Mouse (Mus musculus): ENCODE results near the gene Svs6. TPM values are rescaled to one million over a fixed set of nuclear protein-coding genes. Genes with fewer than 3 reads are reported as not detected.
"Not testable (repeated sequence)": the region's sequence is repeated elsewhere in the genome, so short reads cannot be mapped to it uniquely, and the experiment has no call there.

The Svs6 gene
- polyA plus RNA-seq (2012; rRNA removed) (not detected in 2 replicates), polyA plus RNA-seq (2014; fragmentation: Nextera tagmentation; extraction: Ambion mirVana) (not detected in 2 replicates)

DNA sequence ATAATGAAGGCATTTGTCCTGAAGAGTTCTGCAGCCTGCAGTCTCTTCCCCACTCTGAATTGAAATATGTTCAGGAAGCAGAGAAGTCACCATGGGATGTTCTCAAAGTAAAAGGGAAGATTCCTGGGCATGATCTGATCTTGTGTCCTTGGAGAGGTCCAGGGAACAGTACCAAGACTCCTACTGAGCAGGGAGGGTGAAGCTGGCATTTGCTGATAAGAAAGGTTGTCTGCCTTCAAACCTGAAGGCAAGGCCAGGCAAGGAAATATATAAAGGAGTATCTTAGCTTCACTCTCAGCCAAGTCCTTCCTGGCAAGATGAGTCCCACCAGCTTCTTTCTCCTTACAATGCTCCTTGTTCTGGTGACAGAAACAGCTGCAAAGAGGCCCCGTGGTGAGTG lies at the start of gene Svs6:
Svs6 (plus strand) TSS at position 301 of the 400 bp plus-strand sequence.
- H3K9me3 ChIP-seq (ENCODE audit: control insufficient read depth, low read length); H3K27ac ChIP-seq (replicated peaks; ENCODE audit: low read depth, low read length); H3K4me3 ChIP-seq (replicated peaks; ENCODE audit: low read length); H3K27me3 ChIP-seq (ENCODE audit: control insufficient read depth, insufficient read depth, low read length); DNase-seq (ENCODE audit: low spot score); ATAC-seq (ENCODE audit: low FRiP score, low read depth); H3K4me2 ChIP-seq (replicated peaks; ENCODE audit: low read depth, low read length, severe bottlenecking); H3K9ac ChIP-seq (ENCODE audit: low read depth, low read length, severe bottlenecking); H3K4me1 ChIP-seq (ENCODE audit: control insufficient read depth, insufficient read depth, low read length); H3K36me3 ChIP-seq (ENCODE audit: control insufficient read depth, insufficient read depth, low read length): not testable (repeated sequence)
- 92% methylated on average over 1 of the region's 1 CpGs for WGBS

DNA sequence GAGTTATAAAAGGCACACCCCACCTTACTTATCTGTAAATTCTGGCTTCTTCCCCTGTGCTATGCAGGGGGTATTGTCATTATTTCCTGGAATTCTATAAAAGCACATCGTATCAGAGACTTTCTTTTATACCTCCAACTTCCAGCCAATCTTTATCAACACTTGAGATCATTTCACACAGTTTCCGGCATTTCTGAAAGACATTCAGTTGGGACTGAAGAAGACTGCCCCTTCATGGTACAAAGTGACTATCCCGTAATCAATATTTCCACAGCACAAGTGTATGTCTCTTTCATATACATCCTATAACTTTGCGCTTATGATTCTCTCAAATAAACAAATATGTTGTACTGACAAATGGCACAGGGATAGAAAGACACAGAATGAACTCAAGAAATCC lies 38.2 kb upstream of the Svs6 start, which contains the start of gene Svs4:
Svs4 (minus strand) TSS at position 101 of the 400 bp plus-strand sequence.
- 91% methylated on average over 4 of the region's 4 CpGs for WGBS
- H3K4me2 ChIP-seq (replicated peaks; ENCODE audit: low read depth, low read length, severe bottlenecking), result no peak within 1 kb of the TSS
- no peak within 1 kb of the TSS for H3K4me3 ChIP-seq (replicated peaks; ENCODE audit: low read length)
- no peaks in the 10 kb centered on the region for H3K36me3 ChIP-seq (ENCODE audit: control insufficient read depth, insufficient read depth, low read length)
- no peak within 1 kb of the TSS for H3K9ac ChIP-seq (ENCODE audit: low read depth, low read length, severe bottlenecking)
- no peaks in the 10 kb centered on the region for H3K4me1 ChIP-seq (ENCODE audit: control insufficient read depth, insufficient read depth, low read length)
- H3K9me3 ChIP-seq (ENCODE audit: control insufficient read depth, low read length), result no peaks in the 10 kb centered on the region
- H3K27me3 ChIP-seq (ENCODE audit: control insufficient read depth, insufficient read depth, low read length), result no peaks in the 10 kb centered on the region
- ATAC-seq (ENCODE audit: low FRiP score, low read depth), result no peak
- no peak for DNase-seq (ENCODE audit: low spot score)
- no peak within 1 kb of the TSS for H3K27ac ChIP-seq (replicated peaks; ENCODE audit: low read depth, low read length)
- TF ChIP-seq POLR2A (IDR thresholded peaks at IDR 0.05; ENCODE audit: borderline replicate concordance, extremely low read depth, insufficient read depth, insufficient read length), result no peak

DNA sequence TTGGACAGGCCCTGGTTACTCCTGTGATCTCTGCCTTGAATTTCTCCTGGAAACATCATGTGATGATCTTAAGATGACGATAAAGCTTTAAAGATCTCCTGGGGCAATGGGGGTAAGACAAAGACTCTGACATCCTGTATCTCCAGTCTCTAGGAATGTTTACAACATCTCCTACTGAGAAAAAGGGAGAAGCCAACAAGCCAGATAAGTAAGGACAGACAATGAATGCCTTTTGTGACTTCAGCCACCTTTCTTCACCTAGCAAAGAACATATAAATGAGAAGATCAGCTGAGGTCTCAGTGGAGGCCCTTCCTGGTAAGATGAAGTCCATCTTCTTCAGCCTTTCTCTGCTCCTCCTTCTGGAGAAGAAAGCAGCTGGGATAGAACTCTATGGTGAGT lies 27.6 kb upstream of the Svs6 start, which contains the start of gene Svs3a:
Svs3a (plus strand) TSS at position 301 of the 400 bp plus-strand sequence.
- H3K4me2 ChIP-seq (replicated peaks; ENCODE audit: low read depth, low read length, severe bottlenecking); H3K36me3 ChIP-seq (ENCODE audit: control insufficient read depth, insufficient read depth, low read length); H3K9me3 ChIP-seq (ENCODE audit: control insufficient read depth, low read length); ATAC-seq (ENCODE audit: low FRiP score, low read depth); H3K27me3 ChIP-seq (ENCODE audit: control insufficient read depth, insufficient read depth, low read length); H3K9ac ChIP-seq (ENCODE audit: low read depth, low read length, severe bottlenecking); H3K27ac ChIP-seq (replicated peaks; ENCODE audit: low read depth, low read length); H3K4me1 ChIP-seq (ENCODE audit: control insufficient read depth, insufficient read depth, low read length); H3K4me3 ChIP-seq (replicated peaks; ENCODE audit: low read length); DNase-seq (ENCODE audit: low spot score): not testable (repeated sequence)
- 74% methylated on average over 1 of the region's 1 CpGs for WGBS

DNA sequence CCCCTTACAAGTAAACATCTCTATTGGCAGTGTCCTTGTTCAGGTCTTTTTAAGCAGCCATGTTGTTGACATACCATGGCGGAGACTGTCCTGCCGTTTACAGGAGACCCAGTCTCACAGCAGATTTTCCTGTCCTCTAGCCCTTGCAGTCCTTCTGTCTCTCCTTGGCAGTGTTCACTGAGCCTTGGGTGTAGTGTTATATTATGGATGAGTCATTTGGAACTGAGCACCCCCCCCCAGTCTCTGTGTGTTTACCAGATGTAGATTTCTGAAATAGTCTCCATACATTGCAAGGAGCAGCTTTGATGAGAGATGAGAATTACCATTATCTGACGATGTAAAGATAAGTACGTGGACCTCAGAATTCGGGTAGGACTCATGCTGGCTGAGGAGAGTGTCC lies 4.0 kb upstream of the Svs6 start:
- Histone ChIP-seq H3K9ac (ENCODE audit: low read depth, low read length, severe bottlenecking) (no peak overlapping the region), H3K27me3 (ENCODE audit: control insufficient read depth, insufficient read depth, low read length) (no peaks in the 10 kb centered on the region), H3K9me3 (ENCODE audit: control insufficient read depth, low read length) (no peaks in the 10 kb centered on the region), H3K27ac (replicated peaks; ENCODE audit: low read depth, low read length) (no peak overlapping the region), H3K36me3 (ENCODE audit: control insufficient read depth, insufficient read depth, low read length) (no peaks in the 10 kb centered on the region), H3K4me3 (replicated peaks; ENCODE audit: low read length) (no peak overlapping the region), H3K4me1 (ENCODE audit: control insufficient read depth, insufficient read depth, low read length) (no peaks in the 10 kb centered on the region), H3K4me2 (replicated peaks; ENCODE audit: low read depth, low read length, severe bottlenecking) (no peak overlapping the region)
- no peak for TF ChIP-seq POLR2A (IDR thresholded peaks at IDR 0.05; ENCODE audit: borderline replicate concordance, extremely low read depth, insufficient read depth, insufficient read length)
- ATAC-seq (ENCODE audit: low FRiP score, low read depth), result no peak
- no peak for DNase-seq (ENCODE audit: low spot score)
- 77% methylated on average over 5 of the region's 5 CpGs for WGBS

DNA sequence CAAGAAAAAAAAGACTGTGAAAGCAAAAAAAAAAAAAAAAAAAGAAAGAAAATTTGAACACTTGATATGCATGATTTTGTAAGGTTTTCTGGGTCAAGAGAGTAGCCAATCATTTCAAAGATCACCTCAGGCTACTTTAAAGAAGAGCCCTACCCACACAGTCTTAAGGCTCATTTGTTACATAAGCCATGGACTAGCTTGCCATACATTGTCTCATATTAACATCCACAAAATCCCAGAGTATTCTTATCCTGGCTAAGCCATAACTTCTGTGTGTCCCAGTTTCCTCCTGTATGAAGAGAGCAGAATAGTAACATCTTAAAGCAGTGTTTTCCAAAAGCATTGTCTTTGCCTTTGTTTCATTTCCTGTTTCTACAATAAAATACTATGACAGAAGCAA lies 1.1 kb upstream of the Svs6 start:
- ATAC-seq (ENCODE audit: low FRiP score, low read depth); H3K36me3 ChIP-seq (ENCODE audit: control insufficient read depth, insufficient read depth, low read length); H3K4me3 ChIP-seq (replicated peaks; ENCODE audit: low read length); DNase-seq (ENCODE audit: low spot score); H3K4me2 ChIP-seq (replicated peaks; ENCODE audit: low read depth, low read length, severe bottlenecking); H3K9ac ChIP-seq (ENCODE audit: low read depth, low read length, severe bottlenecking); H3K27ac ChIP-seq (replicated peaks; ENCODE audit: low read depth, low read length); H3K27me3 ChIP-seq (ENCODE audit: control insufficient read depth, insufficient read depth, low read length); H3K4me1 ChIP-seq (ENCODE audit: control insufficient read depth, insufficient read depth, low read length); H3K9me3 ChIP-seq (ENCODE audit: control insufficient read depth, low read length): not testable (repeated sequence)

DNA sequence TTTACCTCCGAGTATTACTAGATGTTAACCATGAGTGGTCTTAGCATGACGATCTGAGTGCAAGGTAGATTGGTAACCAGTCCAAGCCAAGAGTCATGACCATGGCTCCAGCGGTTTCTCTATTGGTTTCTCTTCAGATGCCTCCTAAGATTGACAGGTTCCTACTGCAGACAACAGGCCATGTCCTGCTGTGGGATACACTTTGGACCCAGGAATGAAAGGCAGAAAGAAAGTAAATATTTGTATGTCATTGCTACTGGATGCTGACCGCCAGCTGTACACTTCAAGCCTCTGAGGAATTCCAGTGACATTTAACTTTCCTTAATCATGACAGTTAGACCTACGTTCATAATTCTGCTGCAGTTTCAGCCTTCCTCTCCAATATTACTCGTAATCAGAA lies 4.4 kb downstream of the Svs6 start:
- no peak for DNase-seq (ENCODE audit: low spot score)
- ATAC-seq (ENCODE audit: low FRiP score, low read depth), result no peak
- no peak overlapping the region for H3K4me3 ChIP-seq (replicated peaks; ENCODE audit: low read length)
- no peak for TF ChIP-seq POLR2A (IDR thresholded peaks at IDR 0.05; ENCODE audit: borderline replicate concordance, extremely low read depth, insufficient read depth, insufficient read length)
- H3K36me3 ChIP-seq (ENCODE audit: control insufficient read depth, insufficient read depth, low read length), result no peaks in the 10 kb centered on the region
- no peak overlapping the region for H3K9ac ChIP-seq (ENCODE audit: low read depth, low read length, severe bottlenecking)
- no peak overlapping the region for H3K27ac ChIP-seq (replicated peaks; ENCODE audit: low read depth, low read length)
- H3K4me2 ChIP-seq (replicated peaks; ENCODE audit: low read depth, low read length, severe bottlenecking), result no peak overlapping the region
- H3K9me3 ChIP-seq (ENCODE audit: control insufficient read depth, low read length), result no peaks in the 10 kb centered on the region
- H3K27me3 ChIP-seq (ENCODE audit: control insufficient read depth, insufficient read depth, low read length), result no peaks in the 10 kb centered on the region
- H3K4me1 ChIP-seq (ENCODE audit: control insufficient read depth, insufficient read depth, low read length), result no peaks in the 10 kb centered on the region
- WGBS, result 83% methylated on average over 6 of the region's 6 CpGs

DNA sequence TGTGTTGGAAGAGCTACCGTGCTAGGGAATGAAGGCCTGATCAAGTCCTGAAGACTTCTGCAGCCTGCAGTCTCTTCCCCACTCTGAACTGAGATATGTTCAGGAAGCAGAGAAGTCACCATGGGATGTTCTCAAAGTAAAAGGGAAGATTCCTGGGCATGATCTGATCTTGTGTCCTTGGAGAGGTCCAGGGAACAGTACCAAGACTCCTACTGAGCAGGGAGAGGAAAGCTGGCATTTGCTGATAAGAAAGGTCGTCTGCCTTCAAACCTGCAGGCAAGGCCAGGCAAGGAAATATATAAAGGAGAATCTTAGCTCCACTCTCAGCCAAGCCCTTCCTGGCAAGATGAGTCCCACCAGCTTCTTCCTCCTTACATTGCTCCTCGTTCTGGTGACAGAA lies 15.9 kb downstream of the Svs6 start, which contains the start of gene Svs5:
Svs5 (plus strand) TSS at position 301 of the 400 bp plus-strand sequence.
- not testable (repeated sequence) for H3K27ac ChIP-seq (replicated peaks; ENCODE audit: low read depth, low read length); H3K9ac ChIP-seq (ENCODE audit: low read depth, low read length, severe bottlenecking); H3K4me2 ChIP-seq (replicated peaks; ENCODE audit: low read depth, low read length, severe bottlenecking); H3K27me3 ChIP-seq (ENCODE audit: control insufficient read depth, insufficient read depth, low read length); ATAC-seq (ENCODE audit: low FRiP score, low read depth); DNase-seq (ENCODE audit: low spot score); H3K36me3 ChIP-seq (ENCODE audit: control insufficient read depth, insufficient read depth, low read length); H3K9me3 ChIP-seq (ENCODE audit: control insufficient read depth, low read length); H3K4me1 ChIP-seq (ENCODE audit: control insufficient read depth, insufficient read depth, low read length); H3K4me3 ChIP-seq (replicated peaks; ENCODE audit: low read length)
- 80% methylated on average over 3 of the region's 3 CpGs for WGBS

DNA sequence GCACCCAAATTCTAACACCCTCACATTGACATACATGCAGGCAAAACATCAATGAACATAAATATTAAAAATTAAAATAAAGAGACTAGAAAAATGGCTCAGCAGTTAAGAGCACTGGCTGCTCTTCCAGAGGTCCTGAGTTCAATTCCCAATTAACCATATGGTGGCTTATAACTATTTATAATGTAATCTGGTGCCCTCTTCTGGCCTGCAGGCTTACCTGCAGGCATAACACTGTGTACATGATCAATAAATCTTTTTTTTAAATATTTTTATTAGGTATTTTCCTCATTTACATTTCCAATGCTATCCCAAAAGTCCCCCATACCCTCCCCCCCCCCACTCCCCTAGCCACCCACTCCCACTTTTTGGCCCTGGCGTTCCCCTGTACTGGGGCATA lies 27.2 kb downstream of the Svs6 start:
- not testable (repeated sequence) for H3K4me3 ChIP-seq (replicated peaks; ENCODE audit: low read length); H3K9me3 ChIP-seq (ENCODE audit: control insufficient read depth, low read length); H3K27ac ChIP-seq (replicated peaks; ENCODE audit: low read depth, low read length); H3K27me3 ChIP-seq (ENCODE audit: control insufficient read depth, insufficient read depth, low read length); H3K36me3 ChIP-seq (ENCODE audit: control insufficient read depth, insufficient read depth, low read length); H3K4me2 ChIP-seq (replicated peaks; ENCODE audit: low read depth, low read length, severe bottlenecking); DNase-seq (ENCODE audit: low spot score); H3K9ac ChIP-seq (ENCODE audit: low read depth, low read length, severe bottlenecking); ATAC-seq (ENCODE audit: low FRiP score, low read depth); H3K4me1 ChIP-seq (ENCODE audit: control insufficient read depth, insufficient read depth, low read length)
- 76% methylated on average over 1 of the region's 1 CpGs for WGBS

Data from limb, embryonic 14.5 days (tissue).